In the genomic region with DNA sequence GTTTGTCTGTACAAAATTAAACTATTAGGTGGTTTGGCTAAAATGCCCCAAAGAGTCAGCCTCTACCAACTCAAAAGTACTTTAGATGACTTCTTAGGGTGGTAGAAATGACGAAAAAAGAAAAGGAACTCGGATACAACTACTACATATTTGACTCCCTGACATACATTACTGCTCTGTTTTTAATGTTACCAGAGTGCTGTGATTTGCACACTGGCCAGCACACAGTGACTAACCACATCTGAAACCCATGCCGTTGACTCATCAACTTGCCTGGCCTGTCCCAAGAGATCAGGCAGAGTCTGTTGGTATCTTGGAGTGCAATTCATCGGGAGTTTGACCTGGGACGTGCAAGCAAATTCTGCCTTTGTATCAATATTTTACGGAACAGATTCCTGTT, we compare ENCODE assay signal across 7 mouse cellular contexts. TPM values are rescaled to one million over a fixed set of nuclear protein-coding genes. Genes with fewer than 3 reads are reported as not detected.
A peak's percentile ranks its signal among the peaks of the same experiment; 100 is the strongest.
DNase-seq lines count a peak whose midpoint lies in the region; ATAC-seq and TF ChIP-seq lines count a peak whose summit lies in the region.

No protein-coding gene starts in this region.

- peaks cover 7% of the 10 kb centered on the region for H3K36me3 ChIP-seq in E14TG2a.4 (ENCODE audit: insufficient read depth, low read length)
- peaks cover 4% of the 10 kb centered on the region; the same call in 1 of the 2 replicates for H3K36me3 ChIP-seq in limb, embryonic 12.5 days
- H3K36me3 ChIP-seq in midbrain, embryonic 13.5 days, result peaks cover 3% of the 10 kb centered on the region

- no peaks in the 10 kb centered on the region for H3K9me3 ChIP-seq in E14TG2a.4 (ENCODE audit: low read length)
- no peaks in the 10 kb centered on the region for H3K9me3 ChIP-seq in limb, embryonic 12.5 days
- H3K9me3 ChIP-seq in midbrain, embryonic 13.5 days, result no peaks in the 10 kb centered on the region

- peak overlapping the region; percentile 84 for H3K4me3 ChIP-seq in E14TG2a.4 (replicated peaks; ENCODE audit: low read length)
- H3K4me3 ChIP-seq in embryonic fibroblast, embryonic 13.5 days (ENCODE audit: insufficient read depth, low read length), result peak overlapping the region; percentile 52
- peak overlapping the region; percentile 92 for H3K4me3 ChIP-seq in limb, embryonic 12.5 days (replicated peaks)
- H3K4me3 ChIP-seq in midbrain, embryonic 13.5 days (replicated peaks), result peak overlapping the region; percentile 91

- TF ChIP-seq POLR2A in embryonic fibroblast, embryonic 13.5 days (IDR thresholded peaks at IDR 0.05; ENCODE audit: low read depth, low read length), result peak; percentile 47

- ATAC-seq in limb, embryonic 12.5 days (ENCODE audit: insufficient number of reproducible peaks, insufficient read depth, low FRiP score, low TSS enrichment, low read depth), result no peak
- ATAC-seq in midbrain, embryonic 13.5 days, result no peak

- no peaks in the 10 kb centered on the region for H3K27me3 ChIP-seq in E14TG2a.4 (ENCODE audit: insufficient read depth, low read length)
- no peaks in the 10 kb centered on the region for H3K27me3 ChIP-seq in limb, embryonic 12.5 days
- H3K27me3 ChIP-seq in midbrain, embryonic 13.5 days, result no peaks in the 10 kb centered on the region

- H3K27ac ChIP-seq in embryonic fibroblast, embryonic 13.5 days (ENCODE audit: insufficient read depth, low read length), result peak overlapping the region; percentile 95
- peak overlapping the region; percentile 100 for H3K27ac ChIP-seq in limb, embryonic 12.5 days
- H3K27ac ChIP-seq in midbrain, embryonic 13.5 days, result peak overlapping the region; percentile 100

- no peak for TF ChIP-seq CTCF in E14TG2a.4 (conservative IDR thresholded peaks at IDR 0.05; ENCODE audit: low read length)
- TF ChIP-seq CTCF in embryonic fibroblast, embryonic 13.5 days (IDR thresholded peaks at IDR 0.05; ENCODE audit: borderline replicate concordance, insufficient read depth, low read length), result no peak

- peak overlapping the region; percentile 59 for H3K4me2 ChIP-seq in limb, embryonic 12.5 days
- H3K4me2 ChIP-seq in midbrain, embryonic 13.5 days (replicated peaks), result peak overlapping the region; percentile 60

- intact Hi-C loops in heart, postnatal 25 days (cut with DNase I), result no loop called here

- WGBS in limb, embryonic 12.5 days, result 34% methylated on average over 6 of the region's 6 CpGs
- 23% methylated on average over 6 of the region's 6 CpGs for WGBS in midbrain, embryonic 13.5 days

- H3K4me1 ChIP-seq in E14TG2a.4 (replicated peaks; ENCODE audit: low read depth, low read length), result peaks cover 43% of the 10 kb centered on the region
- no peaks in the 10 kb centered on the region; the same call in 1 of the 2 replicates for H3K4me1 ChIP-seq in embryonic fibroblast, embryonic 13.5 days (ENCODE audit: control insufficient read depth, insufficient read depth, low read length)
- peaks cover 16% of the 10 kb centered on the region for H3K4me1 ChIP-seq in limb, embryonic 12.5 days (replicated peaks)
- H3K4me1 ChIP-seq in midbrain, embryonic 13.5 days (replicated peaks), result peaks cover 22% of the 10 kb centered on the region

- H3K9ac ChIP-seq in limb, embryonic 12.5 days (replicated peaks), result peak overlapping the region; percentile 100
- peak overlapping the region; percentile 81 for H3K9ac ChIP-seq in midbrain, embryonic 13.5 days (replicated peaks)

- peak; percentile 57 for DNase-seq in R1 (ENCODE audit: low read depth, low spot score)
- peak; percentile 10 for DNase-seq in heart, postnatal 25 days (ENCODE audit: low spot score)
- DNase-seq in frontal cortex, postnatal 14 days (ENCODE audit: low spot score in 2 of 2), result no peak

RNA-seq across cellular contexts. Expression of gene Gtf2a1, which starts 0.4 kb away (rescaled TPM):
- polyA plus RNA-seq in embryonic fibroblast, embryonic 13.5 days (2011; ENCODE audit: insufficient read length, low read depth, missing spikeins), result 62.0 and 85.9 TPM in 2 replicates
- total RNA-seq in heart, postnatal 25 days (2021), result 10 to 100 TPM; 24.7 to 27.4 TPM
- polyA plus RNA-seq in limb, embryonic 12.5 days (2016; fragmentation: Nextera tagmentation; extraction: Ambion mirVana), result 54.9 and 62.2 TPM in 2 replicates
- 74.6 and 83.4 TPM in 2 replicates for polyA plus RNA-seq in midbrain, embryonic 13.5 days (2015; fragmentation: Nextera tagmentation; extraction: Ambion mirVana)

Comparison
In these comparisons a context has a peak if more than half of its experiments do, and no peak if none do; other contexts are left out.
1. DNase-seq: peak in R1 (single experiment) and heart, postnatal 25 days (single experiment); none in frontal cortex, postnatal 14 days (0 of 2).
2. Peak in every context shown above with its lines, with median percentiles within 50 percentile points of each other: H3K4me3 ChIP-seq and H3K27ac ChIP-seq.